Mouse (Mus musculus): ENCODE data around the gene Tln1.

- TF ChIP-seq EP300 (IDR thresholded peaks at IDR 0.05; ENCODE audit: low read depth) (no peak), CTCF (IDR thresholded peaks at IDR 0.05; ENCODE audit: low read depth) (no peak)
These were observed 16.8 kb upstream of the Tln1 start for GRCm38 (mm10) chr4:43579256-43579655.

All from liver, embryonic 14.5 days (tissue).